Mouse (Mus musculus) spleen, postnatal 36 days (tissue): ENCODE measurements around the gene Zfyve19.

ENCODE experiments used
- DNase-seq, 2 experiments: peaks; one replicate each; pipeline ENCODE4 v3.0.0; 2022; ENCODE audit warnings: low spot score in 2 of 2, mixed read lengths in 1 of 2

Zfyve19 gene

GRCm38 (mm10) chr2:119208344-119209175 lies at the start of gene Zfyve19, which contains the start of gene Dnajc17:
Gene Zfyve19, plus strand, starts transcription at chr2:119208617.
Gene Dnajc17, minus strand, starts transcription at chr2:119208795.
- DNase-seq = peak; percentile 96

GRCm38 (mm10) chr2:119161247-119161646 lies 47.2 kb upstream of the Zfyve19 start:
- DNase-seq = no peak

- DNase-seq = no peak
These were observed 45.3 kb upstream of the Zfyve19 start for GRCm38 (mm10) chr2:119163135-119163534.

- no peak for DNase-seq
These were observed 44.4 kb upstream of the Zfyve19 start for GRCm38 (mm10) chr2:119163999-119164398.

GRCm38 (mm10) chr2:119165401-119165800 lies 43.0 kb upstream of the Zfyve19 start:
- no peak for DNase-seq

GRCm38 (mm10) chr2:119166901-119167865 lies 41.2 kb upstream of the Zfyve19 start, which contains the start of gene Gchfr:
Gene Gchfr, plus strand, starts transcription at chr2:119167773.
- peak; percentile 21 to 35 for DNase-seq

- no peak for DNase-seq
These were observed 40.6 kb upstream of the Zfyve19 start for GRCm38 (mm10) chr2:119167866-119168256.

GRCm38 (mm10) chr2:119170282-119170681 lies 38.1 kb upstream of the Zfyve19 start:
- no peak for DNase-seq

GRCm38 (mm10) chr2:119171574-119171973 lies 36.8 kb upstream of the Zfyve19 start:
- no peak for DNase-seq

- no peak for DNase-seq
These were observed 36.0 kb upstream of the Zfyve19 start for GRCm38 (mm10) chr2:119172446-119172845.

- DNase-seq = peak; percentile 24 to 46
These were observed 35.4 kb upstream of the Zfyve19 start for GRCm38 (mm10) chr2:119172862-119173576.

- DNase-seq = peak; percentile 42 to 51
These were observed 34.3 kb upstream of the Zfyve19 start, which contains the start of gene Gm14137 for GRCm38 (mm10) chr2:119173991-119174651. Gene Gm14137, plus strand, starts transcription at chr2:119174509.

GRCm38 (mm10) chr2:119174866-119175265 lies 33.6 kb upstream of the Zfyve19 start:
- DNase-seq = no peak

- no peak for DNase-seq
These were observed 32.8 kb upstream of the Zfyve19 start for GRCm38 (mm10) chr2:119175614-119176013.

- DNase-seq = no peak
These were observed 31.7 kb upstream of the Zfyve19 start for GRCm38 (mm10) chr2:119176761-119177160.

GRCm38 (mm10) chr2:119177384-119177939 lies 31.0 kb upstream of the Zfyve19 start:
- DNase-seq = no peak

GRCm38 (mm10) chr2:119182914-119183313 lies 25.5 kb upstream of the Zfyve19 start:
- DNase-seq = no peak

GRCm38 (mm10) chr2:119189029-119189710 lies 19.2 kb upstream of the Zfyve19 start:
- peak; percentile 72 to 78 for DNase-seq

- no peak for DNase-seq
These were observed 17.4 kb upstream of the Zfyve19 start for GRCm38 (mm10) chr2:119190969-119191368.

- DNase-seq = no peak
These were observed 14.3 kb upstream of the Zfyve19 start for GRCm38 (mm10) chr2:119194140-119194539.
